Mouse (Mus musculus): ENCODE measurements at regions not wholly inside any gene's neighbourhood (a gene's known extent, or its start where the extent isn't known, plus 50 kb on each side); places are given as distances from the start of the nearest gene placed in this dataset.

GRCm38 (mm10) chr9:46938628-46939027 lies 59.9 kb upstream of the Gm4791 start:
- DNase-seq (ENCODE audit: low spot score): no peak

- no peak for DNase-seq (ENCODE audit: low spot score)
Observed at GRCm38 (mm10) chr9:46925641-46926040, 72.9 kb upstream of the Gm4791 start.

- DNase-seq (ENCODE audit: low spot score): no peak
Observed at GRCm38 (mm10) chr9:46920081-46920480, 78.5 kb upstream of the Gm4791 start.

GRCm38 (mm10) chr9:46913238-46913637 lies 85.3 kb upstream of the Gm4791 start:
- DNase-seq (ENCODE audit: low spot score): no peak

GRCm38 (mm10) chr9:46909412-46910013 lies 89.0 kb upstream of the Gm4791 start:
- DNase-seq (ENCODE audit: low spot score): no peak

- no peak for DNase-seq (ENCODE audit: low spot score)
Observed at GRCm38 (mm10) chr9:46905081-46905480, 93.5 kb upstream of the Gm4791 start.

- DNase-seq (ENCODE audit: low spot score): no peak
Observed at GRCm38 (mm10) chr9:46903491-46904220, 94.9 kb upstream of the Gm4791 start.

- no peak for DNase-seq (ENCODE audit: low spot score)
Observed at GRCm38 (mm10) chr9:46899283-46899682, 99.3 kb upstream of the Gm4791 start.

GRCm38 (mm10) chr9:46898120-46898519 lies 100.4 kb upstream of the Gm4791 start:
- DNase-seq (ENCODE audit: low spot score): no peak

- no peak for DNase-seq (ENCODE audit: low spot score)
Observed at GRCm38 (mm10) chr9:46891829-46892228, 106.7 kb upstream of the Gm4791 start.

- DNase-seq (ENCODE audit: low spot score): no peak
Observed at GRCm38 (mm10) chr9:46889933-46890662, 108.4 kb upstream of the Gm4791 start.

- DNase-seq (ENCODE audit: low spot score): no peak
Observed at GRCm38 (mm10) chr9:46871211-46871994, 127.1 kb upstream of the Gm4791 start.

GRCm38 (mm10) chr9:46863934-46864333 lies 134.6 kb upstream of the Gm4791 start:
- no peak for DNase-seq (ENCODE audit: low spot score)

GRCm38 (mm10) chr9:46851753-46852152 lies 146.8 kb upstream of the Gm4791 start:
- no peak for DNase-seq (ENCODE audit: low spot score)

- no peak for DNase-seq (ENCODE audit: low spot score)
Observed at GRCm38 (mm10) chr9:46851336-46851735, 147.2 kb upstream of the Gm4791 start.

GRCm38 (mm10) chr9:46845276-46845675 lies 153.3 kb upstream of the Gm4791 start:
- peak; percentile 6 for DNase-seq (ENCODE audit: low spot score)

GRCm38 (mm10) chr9:46843781-46844180 lies 154.8 kb upstream of the Gm4791 start:
- no peak for DNase-seq (ENCODE audit: low spot score)

GRCm38 (mm10) chr9:46841571-46841970 lies 157.0 kb upstream of the Gm4791 start:
- DNase-seq (ENCODE audit: low spot score): no peak

GRCm38 (mm10) chr9:46835261-46835660 lies 163.3 kb upstream of the Gm4791 start:
- no peak for DNase-seq (ENCODE audit: low spot score)

- DNase-seq (ENCODE audit: low spot score): no peak
Observed at GRCm38 (mm10) chr9:46830746-46831560, 167.6 kb upstream of the Gm4791 start.

GRCm38 (mm10) chr9:46830316-46830715 lies 168.2 kb upstream of the Gm4791 start:
- DNase-seq (ENCODE audit: low spot score): no peak

All from ovary, adult 18-20 months (tissue).